Mouse (Mus musculus): ENCODE results near the gene Tfip11. TPM values are rescaled to one million over a fixed set of nuclear protein-coding genes. Genes with fewer than 3 reads are reported as not detected.
A peak's percentile ranks its signal among the peaks of the same experiment; 100 is the strongest.

The Tfip11 gene
- polyA plus RNA-seq, 1 experiment: 23.9 TPM

DNA sequence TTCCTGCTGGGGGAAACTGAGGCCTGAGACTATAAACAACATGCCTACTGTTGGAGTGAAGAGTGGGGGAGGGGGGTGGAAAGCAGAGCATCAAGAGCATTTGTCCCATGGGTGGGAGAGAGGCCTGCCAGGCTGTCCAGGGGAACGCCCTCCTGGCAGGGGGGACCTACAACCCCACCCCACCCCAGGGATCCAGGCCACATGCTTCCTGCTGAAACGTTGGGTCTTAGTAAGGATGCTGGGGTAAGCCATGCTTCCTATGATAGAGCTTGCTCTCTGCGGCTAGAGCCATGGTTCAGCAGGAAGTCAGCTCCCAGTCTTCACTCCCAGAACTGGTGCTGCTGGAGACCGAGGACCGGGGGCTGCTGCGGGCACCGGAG lies 42.0 kb upstream of the Tfip11 start:
- Histone ChIP-seq H3K9me3 (replicated peaks; ENCODE audit: control insufficient read depth, insufficient read depth, low read length, poor library complexity, severe bottlenecking) (no peaks in the 10 kb centered on the region), H3K27me3 (ENCODE audit: control insufficient read depth, insufficient read depth, low read length, poor library complexity, severe bottlenecking) (no peaks in the 10 kb centered on the region), H3K36me3 (ENCODE audit: control insufficient read depth, insufficient read depth, low read length, poor library complexity, severe bottlenecking) (no peaks in the 10 kb centered on the region), H3K4me3 (ENCODE audit: low read depth, low read length) (no peak overlapping the region), H3K9ac (ENCODE audit: low read depth, poor library complexity, severe bottlenecking) (no peak overlapping the region), H3K27ac (ENCODE audit: insufficient read depth, low read length) (peak overlapping the region; percentile 2; the same call in 1 of the 2 replicates), H3K4me1 (ENCODE audit: control insufficient read depth, insufficient read depth, low read length) (peaks cover 23% of the 10 kb centered on the region)
- TF ChIP-seq POLR2A (IDR thresholded peaks at IDR 0.05; ENCODE audit: insufficient read depth, low read length) (no peak), CTCF (IDR thresholded peaks at IDR 0.05; ENCODE audit: low read depth, low read length) (no peak), EP300 (IDR thresholded peaks at IDR 0.05; ENCODE audit: insufficient read depth, low read depth, low read length) (0 out of 2 replicates have a peak, but pooled peaks have one; percentile 15)

- Histone ChIP-seq H3K9ac (ENCODE audit: low read depth, poor library complexity, severe bottlenecking) (no peak overlapping the region), H3K27ac (ENCODE audit: insufficient read depth, low read length) (no peak overlapping the region), H3K27me3 (ENCODE audit: control insufficient read depth, insufficient read depth, low read length, poor library complexity, severe bottlenecking) (no peaks in the 10 kb centered on the region), H3K4me3 (ENCODE audit: low read depth, low read length) (no peak overlapping the region), H3K9me3 (replicated peaks; ENCODE audit: control insufficient read depth, insufficient read depth, low read length, poor library complexity, severe bottlenecking) (no peaks in the 10 kb centered on the region), H3K4me1 (ENCODE audit: control insufficient read depth, insufficient read depth, low read length) (peaks cover 23% of the 10 kb centered on the region), H3K36me3 (ENCODE audit: control insufficient read depth, insufficient read depth, low read length, poor library complexity, severe bottlenecking) (no peaks in the 10 kb centered on the region)
- TF ChIP-seq POLR2A (IDR thresholded peaks at IDR 0.05; ENCODE audit: insufficient read depth, low read length) (no peak), EP300 (IDR thresholded peaks at IDR 0.05; ENCODE audit: insufficient read depth, low read depth, low read length) (no peak), CTCF (IDR thresholded peaks at IDR 0.05; ENCODE audit: low read depth, low read length) (no peak)
These were observed 40.5 kb upstream of the Tfip11 start for GRCm38 (mm10) chr5:112285548-112286085.

DNA sequence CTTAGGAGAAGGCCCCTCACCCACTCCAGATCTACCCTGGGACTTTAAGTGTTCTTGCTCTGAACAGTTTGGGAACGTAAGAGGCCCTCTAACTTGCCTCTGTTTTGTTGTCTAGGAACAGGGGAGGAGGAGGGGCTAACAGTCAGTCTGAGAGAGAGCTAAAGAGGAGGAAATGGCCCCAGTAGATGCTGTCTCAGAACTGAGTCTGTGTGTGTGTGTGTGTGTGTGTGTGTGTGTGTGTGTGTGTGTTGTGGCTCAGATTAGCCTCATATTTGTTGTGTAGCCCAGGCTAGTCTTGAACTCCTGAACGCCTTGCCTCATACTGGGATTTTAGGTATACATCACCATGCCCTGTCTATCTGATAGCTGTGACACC lies 39.6 kb upstream of the Tfip11 start:
- no peak for TF ChIP-seq EP300 (IDR thresholded peaks at IDR 0.05; ENCODE audit: insufficient read depth, low read depth, low read length)
- TF ChIP-seq CTCF (IDR thresholded peaks at IDR 0.05; ENCODE audit: low read depth, low read length): no peak
- TF ChIP-seq POLR2A (IDR thresholded peaks at IDR 0.05; ENCODE audit: insufficient read depth, low read length): no peak
- H3K27ac ChIP-seq (ENCODE audit: insufficient read depth, low read length): no peak overlapping the region
- H3K4me1 ChIP-seq (ENCODE audit: control insufficient read depth, insufficient read depth, low read length): peaks cover 23% of the 10 kb centered on the region
- H3K4me3 ChIP-seq (ENCODE audit: low read depth, low read length): no peak overlapping the region
- H3K9me3 ChIP-seq (replicated peaks; ENCODE audit: control insufficient read depth, insufficient read depth, low read length, poor library complexity, severe bottlenecking): no peaks in the 10 kb centered on the region
- no peak overlapping the region for H3K9ac ChIP-seq (ENCODE audit: low read depth, poor library complexity, severe bottlenecking)
- no peaks in the 10 kb centered on the region for H3K36me3 ChIP-seq (ENCODE audit: control insufficient read depth, insufficient read depth, low read length, poor library complexity, severe bottlenecking)
- H3K27me3 ChIP-seq (ENCODE audit: control insufficient read depth, insufficient read depth, low read length, poor library complexity, severe bottlenecking): no peaks in the 10 kb centered on the region

- no peak overlapping the region for H3K27ac ChIP-seq (ENCODE audit: insufficient read depth, low read length)
- H3K4me1 ChIP-seq (ENCODE audit: control insufficient read depth, insufficient read depth, low read length): peaks cover 23% of the 10 kb centered on the region
- no peak overlapping the region for H3K4me3 ChIP-seq (ENCODE audit: low read depth, low read length)
- no peak overlapping the region for H3K9ac ChIP-seq (ENCODE audit: low read depth, poor library complexity, severe bottlenecking)
- H3K27me3 ChIP-seq (ENCODE audit: control insufficient read depth, insufficient read depth, low read length, poor library complexity, severe bottlenecking): no peaks in the 10 kb centered on the region
- no peaks in the 10 kb centered on the region for H3K9me3 ChIP-seq (replicated peaks; ENCODE audit: control insufficient read depth, insufficient read depth, low read length, poor library complexity, severe bottlenecking)
- no peaks in the 10 kb centered on the region for H3K36me3 ChIP-seq (ENCODE audit: control insufficient read depth, insufficient read depth, low read length, poor library complexity, severe bottlenecking)
- no peak for TF ChIP-seq CTCF (IDR thresholded peaks at IDR 0.05; ENCODE audit: low read depth, low read length)
- no peak for TF ChIP-seq EP300 (IDR thresholded peaks at IDR 0.05; ENCODE audit: insufficient read depth, low read depth, low read length)
- no peak for TF ChIP-seq POLR2A (IDR thresholded peaks at IDR 0.05; ENCODE audit: insufficient read depth, low read length)
These were observed 39.0 kb upstream of the Tfip11 start for GRCm38 (mm10) chr5:112286984-112287641.

GRCm38 (mm10) chr5:112287652-112288051 lies 38.5 kb upstream of the Tfip11 start:
- H3K9ac ChIP-seq (ENCODE audit: low read depth, poor library complexity, severe bottlenecking): no peak overlapping the region
- no peaks in the 10 kb centered on the region for H3K36me3 ChIP-seq (ENCODE audit: control insufficient read depth, insufficient read depth, low read length, poor library complexity, severe bottlenecking)
- no peaks in the 10 kb centered on the region for H3K9me3 ChIP-seq (replicated peaks; ENCODE audit: control insufficient read depth, insufficient read depth, low read length, poor library complexity, severe bottlenecking)
- no peak overlapping the region for H3K27ac ChIP-seq (ENCODE audit: insufficient read depth, low read length)
- peaks cover 20% of the 10 kb centered on the region for H3K4me1 ChIP-seq (ENCODE audit: control insufficient read depth, insufficient read depth, low read length)
- no peak overlapping the region for H3K4me3 ChIP-seq (ENCODE audit: low read depth, low read length)
- TF ChIP-seq POLR2A (IDR thresholded peaks at IDR 0.05; ENCODE audit: insufficient read depth, low read length) (no peak), CTCF (IDR thresholded peaks at IDR 0.05; ENCODE audit: low read depth, low read length) (no peak), EP300 (IDR thresholded peaks at IDR 0.05; ENCODE audit: insufficient read depth, low read depth, low read length) (no peak)
- H3K27me3 ChIP-seq (ENCODE audit: control insufficient read depth, insufficient read depth, low read length, poor library complexity, severe bottlenecking): no peaks in the 10 kb centered on the region
